Mouse (Mus musculus): ENCODE measurements at regions not wholly inside any gene's neighbourhood (a gene's known extent, or its start where the extent isn't known, plus 50 kb on each side); places are given as distances from the start of the nearest gene placed in this dataset.

- Histone ChIP-seq H3K4me3 (ENCODE audit: low read depth, low read length) (no peak overlapping the region), H3K4me1 (ENCODE audit: control insufficient read depth, insufficient read depth, low read length) (no peaks in the 10 kb centered on the region), H3K9ac (ENCODE audit: low read depth, poor library complexity, severe bottlenecking) (no peak overlapping the region), H3K36me3 (ENCODE audit: control insufficient read depth, insufficient read depth, low read length, poor library complexity, severe bottlenecking) (no peaks in the 10 kb centered on the region), H3K27ac (ENCODE audit: insufficient read depth, low read length) (no peak overlapping the region), H3K9me3 (replicated peaks; ENCODE audit: control insufficient read depth, insufficient read depth, low read length, poor library complexity, severe bottlenecking) (no peaks in the 10 kb centered on the region), H3K27me3 (ENCODE audit: control insufficient read depth, insufficient read depth, low read length, poor library complexity, severe bottlenecking) (no peaks in the 10 kb centered on the region)
- TF ChIP-seq EP300 (IDR thresholded peaks at IDR 0.05; ENCODE audit: insufficient read depth, low read depth, low read length) (no peak), CTCF (IDR thresholded peaks at IDR 0.05; ENCODE audit: low read depth, low read length) (no peak), POLR2A (IDR thresholded peaks at IDR 0.05; ENCODE audit: insufficient read depth, low read length) (no peak)
Observed at GRCm38 (mm10) chr9:67153333-67153732, 104.1 kb upstream of the Tpm1 start.

- Histone ChIP-seq H3K9ac (ENCODE audit: low read depth, poor library complexity, severe bottlenecking) (no peak overlapping the region), H3K4me1 (ENCODE audit: control insufficient read depth, insufficient read depth, low read length) (no peaks in the 10 kb centered on the region)
- TF ChIP-seq EP300 (IDR thresholded peaks at IDR 0.05; ENCODE audit: insufficient read depth, low read depth, low read length) (no peak), CTCF (IDR thresholded peaks at IDR 0.05; ENCODE audit: low read depth, low read length) (no peak), POLR2A (IDR thresholded peaks at IDR 0.05; ENCODE audit: insufficient read depth, low read length) (no peak)
Observed at GRCm38 (mm10) chr9:67147656-67148055, 98.5 kb upstream of the Tpm1 start.

GRCm38 (mm10) chr9:67145392-67145791, 96.2 kb upstream of the Tpm1 start:
- Histone ChIP-seq H3K9me3 (replicated peaks; ENCODE audit: control insufficient read depth, insufficient read depth, low read length, poor library complexity, severe bottlenecking) (no peaks in the 10 kb centered on the region), H3K4me3 (ENCODE audit: low read depth, low read length) (no peak overlapping the region), H3K27ac (ENCODE audit: insufficient read depth, low read length) (no peak overlapping the region), H3K9ac (ENCODE audit: low read depth, poor library complexity, severe bottlenecking) (no peak overlapping the region), H3K36me3 (ENCODE audit: control insufficient read depth, insufficient read depth, low read length, poor library complexity, severe bottlenecking) (no peaks in the 10 kb centered on the region), H3K27me3 (ENCODE audit: control insufficient read depth, insufficient read depth, low read length, poor library complexity, severe bottlenecking) (no peaks in the 10 kb centered on the region), H3K4me1 (ENCODE audit: control insufficient read depth, insufficient read depth, low read length) (no peaks in the 10 kb centered on the region)
- TF ChIP-seq EP300 (IDR thresholded peaks at IDR 0.05; ENCODE audit: insufficient read depth, low read depth, low read length) (no peak), CTCF (IDR thresholded peaks at IDR 0.05; ENCODE audit: low read depth, low read length) (no peak), POLR2A (IDR thresholded peaks at IDR 0.05; ENCODE audit: insufficient read depth, low read length) (no peak)

More at GRCm38 (mm10) chr9:67147656-67148055, 98.5 kb upstream of the Tpm1 start:
- Histone ChIP-seq H3K36me3 (ENCODE audit: control insufficient read depth, insufficient read depth, low read length, poor library complexity, severe bottlenecking) (no peaks in the 10 kb centered on the region), H3K27ac (ENCODE audit: insufficient read depth, low read length) (no peak overlapping the region), H3K4me3 (ENCODE audit: low read depth, low read length) (no peak overlapping the region), H3K27me3 (ENCODE audit: control insufficient read depth, insufficient read depth, low read length, poor library complexity, severe bottlenecking) (no peaks in the 10 kb centered on the region), H3K9me3 (replicated peaks; ENCODE audit: control insufficient read depth, insufficient read depth, low read length, poor library complexity, severe bottlenecking) (no peaks in the 10 kb centered on the region)

- H3K27me3 ChIP-seq (ENCODE audit: control insufficient read depth, insufficient read depth, low read length, poor library complexity, severe bottlenecking): no peaks in the 10 kb centered on the region
Observed at GRCm38 (mm10) chr9:67144511-67144910, 95.3 kb upstream of the Tpm1 start.

DNA sequence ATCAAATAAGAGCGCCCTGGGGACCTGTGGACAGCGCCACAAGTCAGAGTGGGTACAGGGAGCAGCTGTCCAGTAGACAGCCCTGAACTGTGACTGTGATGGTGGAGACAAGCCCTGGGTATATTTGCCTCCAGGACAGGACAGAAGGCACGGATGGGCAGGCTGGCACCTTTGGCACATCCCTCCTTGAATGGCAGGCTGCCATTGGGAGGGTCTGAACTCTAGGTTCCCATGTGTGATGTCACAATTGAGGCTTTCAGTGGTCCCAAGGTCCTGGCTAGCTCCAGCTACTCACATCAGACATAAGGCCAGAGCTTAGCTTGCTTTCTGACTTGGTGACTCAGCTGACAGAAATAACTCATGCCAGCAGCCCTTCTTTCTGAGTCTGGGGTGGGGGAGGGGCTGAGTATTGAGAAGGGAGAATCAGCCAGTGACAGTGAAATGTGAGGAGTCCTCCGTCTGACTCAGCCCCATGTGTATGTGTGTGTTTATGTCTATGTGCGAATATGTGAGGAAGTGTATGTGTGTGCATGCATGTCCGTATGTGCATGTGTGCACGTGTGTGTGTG, 91.2 kb upstream of the Tpm1 start:
- no peaks in the 10 kb centered on the region for H3K27me3 ChIP-seq (ENCODE audit: control insufficient read depth, insufficient read depth, low read length, poor library complexity, severe bottlenecking)
- TF ChIP-seq EP300 (IDR thresholded peaks at IDR 0.05; ENCODE audit: insufficient read depth, low read depth, low read length) (no peak), CTCF (IDR thresholded peaks at IDR 0.05; ENCODE audit: low read depth, low read length) (no peak), POLR2A (IDR thresholded peaks at IDR 0.05; ENCODE audit: insufficient read depth, low read length) (no peak)

More at GRCm38 (mm10) chr9:67144511-67144910, 95.3 kb upstream of the Tpm1 start:
- Histone ChIP-seq H3K27ac (ENCODE audit: insufficient read depth, low read length) (no peak overlapping the region), H3K9ac (ENCODE audit: low read depth, poor library complexity, severe bottlenecking) (no peak overlapping the region), H3K36me3 (ENCODE audit: control insufficient read depth, insufficient read depth, low read length, poor library complexity, severe bottlenecking) (no peaks in the 10 kb centered on the region), H3K9me3 (replicated peaks; ENCODE audit: control insufficient read depth, insufficient read depth, low read length, poor library complexity, severe bottlenecking) (no peaks in the 10 kb centered on the region), H3K4me1 (ENCODE audit: control insufficient read depth, insufficient read depth, low read length) (no peaks in the 10 kb centered on the region), H3K4me3 (ENCODE audit: low read depth, low read length) (no peak overlapping the region)
- no peak for TF ChIP-seq EP300 (IDR thresholded peaks at IDR 0.05; ENCODE audit: insufficient read depth, low read depth, low read length)
- no peak for TF ChIP-seq CTCF (IDR thresholded peaks at IDR 0.05; ENCODE audit: low read depth, low read length)

GRCm38 (mm10) chr9:67137681-67138080, 88.5 kb upstream of the Tpm1 start:
- no peak overlapping the region for H3K4me3 ChIP-seq (ENCODE audit: low read depth, low read length)
- H3K36me3 ChIP-seq (ENCODE audit: control insufficient read depth, insufficient read depth, low read length, poor library complexity, severe bottlenecking): no peaks in the 10 kb centered on the region
- no peak overlapping the region for H3K27ac ChIP-seq (ENCODE audit: insufficient read depth, low read length)
- no peaks in the 10 kb centered on the region for H3K4me1 ChIP-seq (ENCODE audit: control insufficient read depth, insufficient read depth, low read length)
- H3K9ac ChIP-seq (ENCODE audit: low read depth, poor library complexity, severe bottlenecking): no peak overlapping the region
- no peaks in the 10 kb centered on the region for H3K9me3 ChIP-seq (replicated peaks; ENCODE audit: control insufficient read depth, insufficient read depth, low read length, poor library complexity, severe bottlenecking)
- H3K27me3 ChIP-seq (ENCODE audit: control insufficient read depth, insufficient read depth, low read length, poor library complexity, severe bottlenecking): no peaks in the 10 kb centered on the region
- TF ChIP-seq EP300 (IDR thresholded peaks at IDR 0.05; ENCODE audit: insufficient read depth, low read depth, low read length): no peak
- TF ChIP-seq POLR2A (IDR thresholded peaks at IDR 0.05; ENCODE audit: insufficient read depth, low read length): no peak

More for the DNA sequence above, 91.2 kb upstream of the Tpm1 start:
- H3K9ac ChIP-seq (ENCODE audit: low read depth, poor library complexity, severe bottlenecking): no peak overlapping the region
- H3K27ac ChIP-seq (ENCODE audit: insufficient read depth, low read length): no peak overlapping the region
- H3K4me1 ChIP-seq (ENCODE audit: control insufficient read depth, insufficient read depth, low read length): no peaks in the 10 kb centered on the region
- H3K4me3 ChIP-seq (ENCODE audit: low read depth, low read length): no peak overlapping the region
- H3K9me3 ChIP-seq (replicated peaks; ENCODE audit: control insufficient read depth, insufficient read depth, low read length, poor library complexity, severe bottlenecking): no peaks in the 10 kb centered on the region
- H3K36me3 ChIP-seq (ENCODE audit: control insufficient read depth, insufficient read depth, low read length, poor library complexity, severe bottlenecking): no peaks in the 10 kb centered on the region
